Mouse (Mus musculus) midbrain, embryonic 16.5 days (tissue): ENCODE measurements at regions not wholly inside any gene's neighbourhood (a gene's known extent, or its start where the extent isn't known, plus 50 kb on each side); places are given as distances from the start of the nearest gene placed in this dataset.
"Not testable (repeated sequence)": the region's sequence is repeated elsewhere in the genome, so short reads cannot be mapped to it uniquely, and the experiment has no call there.

Source experiments
- ATAC-seq: fragments of 200-750 bp; cut with Nextera tagmentation; 2 replicates; pipeline ENCODE4 v1.8.0; 2017; ENCODE audit warnings: moderate TSS enrichment
- H3K27ac ChIP-seq: fragments of 300-500 bp; sonication (generic); 2 replicates; pipeline ENCODE4 v1.5.1; 2014; ENCODE audit warnings: mild to moderate bottlenecking, low read length, mixed read lengths
- H3K27me3 ChIP-seq: fragments of 300-500 bp; sonication (generic); 2 replicates; pipeline ENCODE4 v1.6.1; 2014; ENCODE audit warnings: low read depth, low read length, mixed read lengths; ENCODE audit not compliant: control insufficient read depth, insufficient read depth
- H3K36me3 ChIP-seq: fragments of 300-500 bp; sonication (generic); 2 replicates; pipeline ENCODE4 v1.6.1; 2014; ENCODE audit warnings: mild to moderate bottlenecking, low read length, moderate library complexity, mixed read lengths; ENCODE audit not compliant: control insufficient read depth, insufficient read depth
- H3K4me1 ChIP-seq: fragments of 300-500 bp; sonication (generic); 2 replicates; pipeline ENCODE4 v1.6.1; 2014; ENCODE audit warnings: mild to moderate bottlenecking, low read length, mixed read lengths; ENCODE audit not compliant: control insufficient read depth, insufficient read depth
- H3K4me2 ChIP-seq: fragments of 300-500 bp; sonication (generic); 2 replicates; pipeline ENCODE4 v1.6.1; 2014; ENCODE audit warnings: mild to moderate bottlenecking, low read length, mixed read lengths
- H3K4me3 ChIP-seq: fragments of 300-500 bp; sonication (generic); 2 replicates; pipeline ENCODE4 v1.5.1; 2014; ENCODE audit warnings: low read depth, mild to moderate bottlenecking, low read length, moderate library complexity, mixed read lengths
- H3K9ac ChIP-seq: fragments of 300-500 bp; sonication (generic); 2 replicates; pipeline ENCODE4 v1.6.1; 2014; ENCODE audit warnings: low read depth, low read length, mixed read lengths
- H3K9me3 ChIP-seq: fragments of 300-500 bp; sonication (generic); replicated peaks from 2 replicates; pipeline ENCODE4 v1.6.1; 2014; ENCODE audit warnings: mild to moderate bottlenecking, low read length, mixed read lengths; ENCODE audit not compliant: control insufficient read depth, poor library complexity, severe bottlenecking
- WGBS: fragments of 180-500 bp; shearing (Covaris S2); extraction: QIAGEN DNeasy Blood & Tissue Kit; methylation state at CpG from one replicate; pipeline ENCODE4 v1.1.7; 2014; 5-methylcytosine and 5-hydroxymethylcytosine counted together

GRCm38 (mm10) chr12:47202936-47203335 lies 384.2 kb upstream of the Nova1 start:
- H3K4me2 ChIP-seq, result no peak overlapping the region
- no peak overlapping the region for H3K27ac ChIP-seq
- no peaks in the 10 kb centered on the region for H3K27me3 ChIP-seq
- no peaks in the 10 kb centered on the region for H3K9me3 ChIP-seq
- H3K4me3 ChIP-seq, result no peak overlapping the region
- H3K9ac ChIP-seq, result no peak overlapping the region
- H3K36me3 ChIP-seq, result no peaks in the 10 kb centered on the region
- 67% methylated on average over 1 of the region's 1 CpGs for WGBS
- no peak for ATAC-seq
- H3K4me1 ChIP-seq, result no peaks in the 10 kb centered on the region

- WGBS, result 89% methylated on average over 6 of the region's 6 CpGs
- no peak overlapping the region for H3K9ac ChIP-seq
- H3K4me3 ChIP-seq, result no peak overlapping the region
- H3K36me3 ChIP-seq, result no peaks in the 10 kb centered on the region
- no peak overlapping the region for H3K4me2 ChIP-seq
- H3K9me3 ChIP-seq, result no peaks in the 10 kb centered on the region
- no peak overlapping the region for H3K27ac ChIP-seq
- ATAC-seq, result no peak
- no peaks in the 10 kb centered on the region for H3K27me3 ChIP-seq
- no peaks in the 10 kb centered on the region for H3K4me1 ChIP-seq
Measured at GRCm38 (mm10) chr12:47198609-47199008, 379.9 kb upstream of the Nova1 start.

GRCm38 (mm10) chr12:47164736-47165135 lies 346.0 kb upstream of the Nova1 start:
- Histone ChIP-seq H3K4me2 (peak overlapping the region; percentile 52), H3K4me1 (peaks cover 17% of the 10 kb centered on the region; the same call in 1 of the 2 replicates), H3K27ac (peak overlapping the region; percentile 72), H3K9me3 (no peaks in the 10 kb centered on the region), H3K4me3 (peak overlapping the region; percentile 28), H3K9ac (peak overlapping the region; percentile 39; the same call in 1 of the 2 replicates), H3K27me3 (no peaks in the 10 kb centered on the region), H3K36me3 (no peaks in the 10 kb centered on the region)
- 37% methylated on average over 8 of the region's 8 CpGs for WGBS
- peak; percentile 61 for ATAC-seq

DNA sequence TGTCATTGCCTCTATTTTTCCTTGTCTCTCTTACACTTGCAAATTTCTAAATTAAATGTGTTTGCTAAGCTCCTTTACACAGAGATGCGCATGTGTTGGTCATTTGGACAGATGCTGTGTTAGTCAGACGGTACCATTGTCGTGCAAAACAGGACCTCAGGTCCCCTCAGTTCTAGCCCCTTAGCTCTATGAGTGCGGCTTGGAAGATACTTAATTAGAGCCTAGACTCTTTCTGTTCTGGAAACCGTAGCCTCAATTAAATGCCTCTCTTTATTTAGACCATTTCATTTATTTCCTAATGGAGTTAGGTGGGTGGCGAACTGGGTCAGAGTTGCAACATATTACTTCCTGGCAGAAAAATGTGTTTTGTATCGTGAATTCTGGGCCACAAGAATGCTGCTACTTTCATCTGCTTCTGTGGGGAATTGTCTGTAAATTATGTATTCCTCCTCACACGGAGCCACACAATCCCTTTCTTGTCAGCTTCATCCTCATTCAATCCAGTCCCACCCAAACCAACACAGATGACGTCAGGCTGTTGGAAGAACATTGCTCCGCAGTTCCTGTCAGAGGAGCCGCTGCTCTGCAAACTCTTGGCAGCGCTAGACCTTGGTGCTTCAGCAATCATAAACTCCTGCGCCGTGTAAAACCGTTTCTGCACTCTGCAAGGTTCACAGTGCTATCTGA lies 345.4 kb upstream of the Nova1 start:
- 8% methylated on average over 15 of the region's 15 CpGs for WGBS
- Histone ChIP-seq H3K4me2 (peak overlapping the region; percentile 52), H3K9me3 (no peaks in the 10 kb centered on the region), H3K9ac (peak overlapping the region; percentile 39; the same call in 1 of the 2 replicates), H3K4me3 (peak overlapping the region; percentile 28), H3K4me1 (peaks cover 17% of the 10 kb centered on the region; the same call in 1 of the 2 replicates), H3K36me3 (no peaks in the 10 kb centered on the region), H3K27me3 (no peaks in the 10 kb centered on the region), H3K27ac (peak overlapping the region; percentile 72)
- peak; percentile 91 for ATAC-seq

DNA sequence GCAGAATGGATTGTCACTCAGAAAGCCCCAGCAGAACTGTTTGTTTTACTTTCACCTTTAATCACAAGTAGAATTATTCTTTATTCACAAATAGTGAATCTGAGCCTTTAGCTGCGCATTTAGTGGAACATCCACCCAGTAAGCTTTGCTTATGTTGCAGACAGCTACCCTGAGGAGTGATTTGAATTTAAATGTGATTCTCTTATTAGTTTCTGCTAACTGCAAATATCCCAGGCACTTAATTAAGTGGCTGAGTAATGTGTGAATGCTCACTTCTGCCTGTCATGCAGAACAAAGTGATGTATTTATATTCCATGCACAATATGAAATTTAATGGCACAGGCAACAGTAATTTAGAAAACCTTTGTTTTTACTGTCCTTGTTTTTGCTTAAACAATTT lies 344.4 kb upstream of the Nova1 start:
- Histone ChIP-seq H3K4me2 (peak overlapping the region; percentile 22; the same call in 1 of the 2 replicates), H3K27me3 (no peaks in the 10 kb centered on the region), H3K36me3 (no peaks in the 10 kb centered on the region), H3K27ac (peak overlapping the region; percentile 72), H3K4me1 (peaks cover 17% of the 10 kb centered on the region; the same call in 1 of the 2 replicates), H3K9me3 (no peaks in the 10 kb centered on the region), H3K9ac (no peak overlapping the region), H3K4me3 (no peak overlapping the region)
- peak; percentile 39 for ATAC-seq
- WGBS, result 8% methylated on average over 1 of the region's 1 CpGs

- Histone ChIP-seq H3K4me2 (peak overlapping the region; percentile 22; the same call in 1 of the 2 replicates), H3K9ac (no peak overlapping the region), H3K36me3 (no peaks in the 10 kb centered on the region), H3K27ac (peak overlapping the region; percentile 72), H3K4me3 (no peak overlapping the region), H3K9me3 (no peaks in the 10 kb centered on the region), H3K4me1 (peaks cover 17% of the 10 kb centered on the region; the same call in 1 of the 2 replicates), H3K27me3 (no peaks in the 10 kb centered on the region)
- ATAC-seq, result peak; percentile 19; the same call in 1 of the 2 replicates
- WGBS, result 12% methylated on average over 6 of the region's 6 CpGs
Measured at GRCm38 (mm10) chr12:47162624-47163151, 344.0 kb upstream of the Nova1 start.

- Histone ChIP-seq H3K4me3 (no peak overlapping the region), H3K27me3 (no peaks in the 10 kb centered on the region), H3K4me1 (peaks cover 17% of the 10 kb centered on the region; the same call in 1 of the 2 replicates), H3K27ac (no peak overlapping the region), H3K4me2 (no peak overlapping the region), H3K9ac (no peak overlapping the region), H3K9me3 (no peaks in the 10 kb centered on the region), H3K36me3 (no peaks in the 10 kb centered on the region)
- 83% methylated on average over 1 of the region's 1 CpGs for WGBS
- ATAC-seq, result no peak
Measured at GRCm38 (mm10) chr12:47160626-47161025, 341.9 kb upstream of the Nova1 start.

DNA sequence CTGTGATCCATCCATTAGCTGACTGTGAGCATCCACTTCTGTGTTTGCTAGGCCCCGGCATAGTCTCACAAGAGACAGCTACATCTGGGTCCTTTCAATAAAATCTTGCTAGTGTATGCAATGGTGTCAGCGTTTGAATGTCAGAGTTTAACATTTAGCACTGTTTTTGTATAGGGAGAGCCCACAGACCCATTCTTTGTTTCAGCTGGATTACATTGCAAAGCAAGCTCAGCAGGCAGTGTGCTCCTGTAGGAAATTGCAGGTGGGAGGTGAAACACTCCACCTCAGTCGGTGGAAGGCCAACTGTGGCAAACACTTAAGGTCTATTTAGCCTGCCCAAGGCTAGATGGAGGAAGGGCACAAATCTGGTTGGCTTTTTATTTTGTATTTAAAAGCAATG lies 337.2 kb upstream of the Nova1 start:
- ATAC-seq, H3K4me3 ChIP-seq, H3K27ac ChIP-seq, H3K36me3 ChIP-seq, H3K9ac ChIP-seq, H3K4me1 ChIP-seq, H3K9me3 ChIP-seq, H3K4me2 ChIP-seq, H3K27me3 ChIP-seq: not testable (repeated sequence)
- 9% methylated on average over 2 of the region's 3 CpGs for WGBS

DNA sequence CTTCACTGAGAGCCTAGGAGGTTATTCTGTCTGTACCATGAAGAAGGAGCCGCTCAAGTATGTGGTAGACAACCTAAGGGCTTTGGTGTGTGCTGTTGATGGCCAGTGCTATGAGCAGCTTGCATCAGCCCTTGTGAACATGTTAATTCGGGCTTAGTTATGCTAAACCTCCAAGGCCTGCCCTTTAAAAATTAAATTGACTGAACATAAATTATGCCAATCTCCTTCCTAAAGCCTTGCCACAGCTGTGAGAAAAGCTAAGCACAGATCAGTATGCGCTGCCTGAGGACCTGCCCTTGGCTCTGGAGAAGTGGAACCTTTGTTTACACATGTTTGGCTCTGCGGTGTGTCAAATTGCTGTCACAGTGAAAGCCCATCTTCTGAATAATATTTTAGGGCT lies 321.9 kb upstream of the Nova1 start:
- 19% methylated on average over 4 of the region's 4 CpGs for WGBS
- no peaks in the 10 kb centered on the region for H3K36me3 ChIP-seq
- no peaks in the 10 kb centered on the region for H3K27me3 ChIP-seq
- no peaks in the 10 kb centered on the region for H3K4me1 ChIP-seq
- H3K9ac ChIP-seq, result no peak overlapping the region
- H3K4me3 ChIP-seq, result no peak overlapping the region
- H3K4me2 ChIP-seq, result no peak overlapping the region
- H3K9me3 ChIP-seq, result no peaks in the 10 kb centered on the region
- peak; percentile 60; the same call in 1 of the 2 replicates for ATAC-seq
- H3K27ac ChIP-seq, result no peak overlapping the region
